22 mouse cellular contexts compared by ENCODE assay signal in genomic region chr11:83600576-83600975, GRCm38 (mm10). TPM values are rescaled to one million over a fixed set of nuclear protein-coding genes. Genes with fewer than 3 reads are reported as not detected.
"Had no signal": no experiment of that assay in that cellular context is flagged by ENCODE, and none has a peak within 500 bp of the region (broad histone marks: within the 10 kb centered on the region; RNA-seq: fewer than 3 reads in every experiment).

No protein-coding gene starts in this region.

- DNase-seq: kidney, adult 18-20 months; kidney, postnatal 10 days; kidney, postnatal 4 days; liver; liver, embryonic 13.5 days; liver, postnatal 0 days; midbrain, embryonic 14.5 days; retina, postnatal 1 day; right cerebral cortex, postnatal 4 days; spleen, adult 18-20 months; thymus, adult 18-20 months; thymus, postnatal 25 days had no signal

- H3K4me3 ChIP-seq: layer of hippocampus, adult 2 months; limb, embryonic 12.5 days; liver, embryonic 13.5 days; midbrain, embryonic 10.5 days; neural tube, embryonic 12.5 days had no signal

- H3K9me3 ChIP-seq: limb, embryonic 12.5 days; liver, embryonic 13.5 days; midbrain, embryonic 10.5 days; neural tube, embryonic 12.5 days had no signal

- H3K27me3 ChIP-seq: limb, embryonic 12.5 days; liver, embryonic 13.5 days; neural tube, embryonic 12.5 days had no signal

- H3K9ac ChIP-seq: limb, embryonic 12.5 days; liver, embryonic 13.5 days; liver, postnatal 0 days; neural tube, embryonic 12.5 days had no signal

- H3K4me1 ChIP-seq: limb, embryonic 12.5 days; liver, embryonic 13.5 days; midbrain, embryonic 10.5 days; neural tube, embryonic 12.5 days had no signal

- H3K4me2 ChIP-seq: limb, embryonic 12.5 days; liver, embryonic 13.5 days; neural tube, embryonic 12.5 days had no signal

- H3K27ac ChIP-seq: layer of hippocampus, adult 2 months; limb, embryonic 12.5 days; liver, embryonic 13.5 days; midbrain, embryonic 10.5 days; neural tube, embryonic 12.5 days had no signal

- H3K36me3 ChIP-seq: limb, embryonic 12.5 days; liver, embryonic 13.5 days; midbrain, embryonic 10.5 days; neural tube, embryonic 12.5 days had no signal

- ATAC-seq: liver, postnatal 0 days had no signal

RNA-seq across cellular contexts. Expression of gene Rpl9-ps1, which starts 44.8 kb away (rescaled TPM):
- total RNA-seq: layer of hippocampus, adult 2 months; layer of hippocampus, postnatal 10 days; left cerebral cortex, postnatal 36 days had no signal
- polyA plus RNA-seq: kidney, embryonic 14.5 days; limb, embryonic 12.5 days; liver, embryonic 13.5 days; liver, postnatal 0 days; lung, embryonic 16.5 days; midbrain, embryonic 10.5 days; midbrain, embryonic 14.5 days; neural tube, embryonic 12.5 days; stomach, embryonic 14.5 days; urinary bladder, adult 2 months had no signal

RNA-seq across cellular contexts. Expression of gene Ccl3, which starts 48.6 kb away (rescaled TPM):
- total RNA-seq: layer of hippocampus, adult 2 months; left cerebral cortex, postnatal 36 days had no signal
- polyA plus RNA-seq: limb, embryonic 12.5 days; stomach, embryonic 14.5 days had no signal
